Mouse (Mus musculus) inflammation-experienced regulatory T-cells, adult 6 months (primary cell): ENCODE results near the gene Adamts20. TPM values are rescaled to one million over a fixed set of nuclear protein-coding genes. Genes with fewer than 3 reads are reported as not detected.

Experiments used
- ATAC-seq: one replicate; pipeline ENCODE4 v1.8.0; 2017
- polyA plus RNA-seq, 3 experiments: library from polyadenylated mRNA; unstranded; fragments of 100-300 nt; shearing (Covaris generic); gene quantifications; one replicate each; pipeline ENCODE4 v1.2.1; 2017

Gene Adamts20
- polyA plus RNA-seq, 3 experiments from 2014 or later: not detected

GRCm38 (mm10) chr15:94248386-94248785 lies 216.8 kb downstream of the Adamts20 start:
- ATAC-seq: no peak

DNA sequence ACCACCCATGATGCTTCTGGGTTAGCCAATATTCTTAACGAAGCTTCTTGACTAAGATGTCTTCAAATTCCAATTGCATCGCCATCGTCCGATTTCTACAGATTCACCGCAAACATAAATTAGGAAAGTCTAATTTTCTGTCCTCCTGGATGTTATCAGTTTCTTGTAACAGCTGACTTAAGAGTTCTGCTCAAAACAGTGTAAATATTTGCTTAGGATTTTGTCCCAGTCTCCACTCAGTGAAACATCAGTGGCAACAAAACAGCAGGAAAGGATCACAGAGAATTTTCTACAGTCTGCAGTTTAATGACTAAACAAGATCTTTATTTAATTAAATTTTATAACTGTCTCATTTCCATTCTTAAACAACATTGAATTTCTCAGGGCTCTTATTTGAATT lies 218.5 kb downstream of the Adamts20 start:
- ATAC-seq: no peak

DNA sequence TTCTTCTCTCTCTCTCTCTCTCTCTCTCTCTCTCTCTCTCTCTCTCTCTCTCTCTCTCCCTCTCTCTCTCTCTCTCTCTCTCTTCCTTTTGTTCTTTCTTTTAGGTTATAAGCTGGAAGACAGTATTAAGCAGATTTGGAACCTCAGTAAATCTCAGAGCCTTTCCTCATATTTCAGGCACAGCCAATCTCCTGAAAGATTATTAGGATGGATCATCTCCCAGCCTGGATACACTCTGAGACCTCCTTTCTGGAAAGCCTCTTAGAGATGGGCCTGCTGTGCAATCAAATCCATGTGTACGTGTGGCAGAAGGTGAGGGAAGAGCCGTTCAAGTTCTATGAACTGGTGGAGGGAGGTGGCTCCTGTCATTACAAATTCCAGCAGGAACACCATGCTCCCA lies 220.9 kb downstream of the Adamts20 start:
- no peak for ATAC-seq

- ATAC-seq: no peak
Observed at GRCm38 (mm10) chr15:94242133-94242532, 223.1 kb downstream of the Adamts20 start.

- ATAC-seq: peak; percentile 43
Observed at GRCm38 (mm10) chr15:94239637-94240036, 225.6 kb downstream of the Adamts20 start.

- ATAC-seq: no peak
Observed at GRCm38 (mm10) chr15:94239127-94239526, 226.1 kb downstream of the Adamts20 start.

- ATAC-seq: no peak
Observed at GRCm38 (mm10) chr15:94238058-94238876, 227.0 kb downstream of the Adamts20 start.

DNA sequence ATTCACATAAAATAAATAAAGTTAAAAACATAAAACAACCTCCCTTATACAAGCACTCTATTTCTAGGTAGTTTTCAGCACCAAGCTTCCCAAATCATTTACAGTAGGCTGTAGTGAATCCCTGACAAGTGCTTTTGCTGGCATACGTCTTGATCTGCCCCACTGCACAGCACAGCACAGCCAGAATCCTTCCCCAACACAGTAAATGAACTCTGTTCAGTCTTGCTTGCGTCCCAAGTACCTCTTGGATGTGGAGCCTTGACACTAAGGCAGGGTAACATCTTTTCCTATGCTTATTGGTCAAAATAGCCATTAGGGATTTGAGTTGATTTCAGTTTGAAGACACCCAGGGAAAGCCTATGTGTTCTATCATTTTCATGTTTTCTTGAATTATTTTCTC lies 228.5 kb downstream of the Adamts20 start:
- ATAC-seq: no peak

- ATAC-seq: no peak
Observed at GRCm38 (mm10) chr15:94236121-94236520, 229.1 kb downstream of the Adamts20 start.

DNA sequence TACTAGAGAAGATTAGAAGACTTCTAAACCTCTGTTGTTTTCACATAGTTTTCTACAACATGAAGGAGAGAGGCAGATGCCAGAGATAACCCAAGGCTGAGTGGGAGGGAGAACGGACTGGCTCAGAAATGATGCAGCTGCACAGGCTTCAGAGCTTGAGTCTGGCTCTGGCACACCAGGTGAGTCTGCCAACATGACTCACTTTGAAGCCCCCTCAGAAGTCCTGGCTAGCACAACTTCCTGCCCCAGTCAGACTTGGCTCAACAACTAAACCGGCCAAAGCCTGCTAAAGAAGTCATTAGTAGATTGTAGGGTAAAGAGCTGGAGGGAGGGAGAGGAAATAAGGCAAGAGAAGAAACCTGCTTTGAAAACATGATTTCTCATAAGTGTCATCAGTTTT lies 230.0 kb downstream of the Adamts20 start:
- ATAC-seq: no peak

DNA sequence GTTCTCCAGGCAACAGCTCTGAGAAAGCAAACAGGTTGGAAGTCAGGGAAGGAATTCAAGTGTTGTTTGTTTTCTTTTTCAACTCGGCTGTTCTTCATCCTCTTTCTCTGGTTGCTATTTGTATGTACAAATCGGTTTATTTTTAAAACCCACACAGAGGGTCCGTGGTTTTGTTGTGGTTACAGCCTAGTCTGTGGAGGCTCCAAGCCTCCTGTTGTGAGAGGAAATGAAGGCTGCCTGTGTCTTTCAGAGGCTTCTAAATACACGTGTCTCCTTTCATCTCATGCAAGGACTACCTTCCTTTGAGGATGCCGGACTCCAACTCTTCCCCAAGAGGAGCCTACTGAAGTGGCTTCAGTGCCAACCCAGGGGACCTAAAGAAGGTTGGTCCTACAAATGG lies 234.0 kb downstream of the Adamts20 start:
- no peak for ATAC-seq

DNA sequence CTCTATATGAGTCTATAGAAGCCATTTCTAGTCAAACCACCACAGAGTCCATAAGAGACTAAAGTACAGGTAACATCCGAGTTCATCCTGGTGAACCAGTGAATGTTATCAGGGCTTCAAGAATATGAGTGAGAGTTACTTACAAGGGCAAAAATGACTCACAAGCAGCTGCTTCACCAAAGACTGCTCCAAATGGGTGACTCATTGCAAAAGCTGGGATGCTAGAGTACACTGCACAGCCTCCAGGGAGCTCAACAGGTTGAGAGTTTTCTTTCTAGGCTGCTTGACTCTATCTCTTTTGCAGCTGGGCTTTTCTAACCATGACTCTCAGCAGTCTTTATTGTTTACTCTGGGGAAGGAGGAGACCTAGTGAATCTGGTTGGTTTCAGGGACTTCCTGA lies 237.8 kb downstream of the Adamts20 start:
- ATAC-seq: no peak

- ATAC-seq: no peak
Observed at GRCm38 (mm10) chr15:94223101-94223500, 242.1 kb downstream of the Adamts20 start.

DNA sequence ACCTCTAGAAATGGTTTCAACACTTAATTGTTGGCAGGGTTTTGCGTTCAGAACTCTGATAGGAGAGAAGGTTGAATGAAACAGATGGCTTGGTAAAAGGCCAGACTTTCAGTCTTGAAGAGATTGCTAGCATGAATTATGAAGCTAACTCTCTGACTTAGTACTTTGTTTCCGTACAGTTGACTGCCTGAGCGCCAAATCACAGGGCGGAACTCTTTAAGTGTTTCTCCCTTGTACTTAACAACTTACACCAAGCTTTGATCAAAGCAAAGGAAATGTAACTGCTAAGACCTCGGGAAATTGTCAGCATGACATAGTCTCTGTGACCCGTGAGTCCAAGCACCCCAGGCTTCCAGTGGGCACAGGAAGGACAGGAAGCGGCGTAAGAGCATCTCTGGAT lies 244.5 kb downstream of the Adamts20 start:
- ATAC-seq: no peak

Other genes with a start within 250 kb of the Adamts20 start
- gene Pus7l, start 78.1 kb upstream of the Adamts20 start, polyA plus RNA-seq: 10 to 100 TPM in 1 of 3 experiments, 1 to 10 TPM in 2; 6.7 to 10.6 (median 9.8) TPM
- gene Irak4, start 78.2 kb upstream of the Adamts20 start, polyA plus RNA-seq: 10 to 100 TPM; 33.4 to 36.6 (median 35.7) TPM
- 10 to 100 TPM; 55.1 to 60.8 (median 58.3) TPM for gene Twf1, start 124.5 kb upstream of the Adamts20 start, polyA plus RNA-seq
- under 1 TPM in 1 of 3 experiments, not detected in 2; 0.20 TPM for gene Tmem117, start 163.8 kb upstream of the Adamts20 start, polyA plus RNA-seq